Mouse (Mus musculus) heart, embryonic 11.5 days (tissue): ENCODE measurements at regions not wholly inside any gene's neighbourhood (a gene's known extent, or its start where the extent isn't known, plus 50 kb on each side); places are given as distances from the start of the nearest gene placed in this dataset.

Source experiments
- ATAC-seq: fragments of 200-750 bp; cut with Nextera tagmentation; replicated peaks from 2 replicates; pipeline ENCODE4 v1.8.0; 2017; ENCODE audit warnings: moderate library complexity; ENCODE audit not compliant: insufficient number of reproducible peaks, low FRiP score, low TSS enrichment
- H3K27ac ChIP-seq: fragments of 300-500 bp; sonication (generic); 2 replicates; pipeline ENCODE4 v1.5.1; 2014; ENCODE audit warnings: mild to moderate bottlenecking, low read depth, low read length
- H3K27me3 ChIP-seq: fragments of 300-500 bp; sonication (generic); 2 replicates; pipeline ENCODE4 v1.6.1; 2014; ENCODE audit warnings: mild to moderate bottlenecking, low read length, mixed read lengths; ENCODE audit not compliant: control insufficient read depth, insufficient read depth
- H3K36me3 ChIP-seq: fragments of 300-500 bp; sonication (generic); 2 replicates; pipeline ENCODE4 v1.6.1; 2014; ENCODE audit warnings: mild to moderate bottlenecking, low read length, moderate library complexity, mixed read lengths; ENCODE audit not compliant: control insufficient read depth, insufficient read depth
- H3K4me1 ChIP-seq: fragments of 300-500 bp; sonication (generic); 2 replicates; pipeline ENCODE4 v1.6.1; 2014; ENCODE audit warnings: low read length; ENCODE audit not compliant: control insufficient read depth, insufficient read depth
- H3K4me2 ChIP-seq: fragments of 300-500 bp; sonication (generic); 2 replicates; pipeline ENCODE4 v1.6.1; 2014; ENCODE audit warnings: mild to moderate bottlenecking, moderate library complexity
- H3K4me3 ChIP-seq: fragments of 300-500 bp; sonication (generic); 2 replicates; pipeline ENCODE4 v1.5.1; 2014; ENCODE audit warnings: low read depth, low read length
- H3K9ac ChIP-seq: fragments of 300-500 bp; sonication (generic); 2 replicates; pipeline ENCODE4 v1.6.1; 2014; ENCODE audit warnings: mild to moderate bottlenecking, low read depth, low read length, moderate library complexity
- H3K9me3 ChIP-seq: fragments of 300-500 bp; sonication (generic); replicated peaks from 2 replicates; pipeline ENCODE4 v1.6.1; 2016; ENCODE audit warnings: low read length; ENCODE audit not compliant: control insufficient read depth
- WGBS: fragments of 180-500 bp; shearing (Covaris S2); extraction: QIAGEN DNeasy Blood & Tissue Kit; methylation state at CpG from one replicate; pipeline ENCODE4 v1.1.7; 2014; ENCODE audit not compliant: insufficient replicate concordance; 5-methylcytosine and 5-hydroxymethylcytosine counted together

- no peaks in the 10 kb centered on the region for H3K9me3 ChIP-seq
- H3K9ac ChIP-seq = no peak overlapping the region
- H3K27ac ChIP-seq = no peak overlapping the region
- ATAC-seq = no peak
- 83% methylated on average over 1 of the region's 1 CpGs for WGBS
- H3K4me3 ChIP-seq = no peak overlapping the region
- no peaks in the 10 kb centered on the region for H3K27me3 ChIP-seq
- H3K4me2 ChIP-seq = no peak overlapping the region
- no peaks in the 10 kb centered on the region for H3K4me1 ChIP-seq
- H3K36me3 ChIP-seq = no peaks in the 10 kb centered on the region
Measured at GRCm38 (mm10) chr2:75476350-75476749, 182.7 kb upstream of the Hnrnpa3 start.

- no peaks in the 10 kb centered on the region for H3K27me3 ChIP-seq
- 83% methylated on average over 8 of the region's 8 CpGs for WGBS
- H3K9me3 ChIP-seq = no peaks in the 10 kb centered on the region
- H3K9ac ChIP-seq = no peak overlapping the region
- no peak for ATAC-seq
- no peak overlapping the region for H3K4me3 ChIP-seq
- H3K36me3 ChIP-seq = no peaks in the 10 kb centered on the region
- H3K4me1 ChIP-seq = no peaks in the 10 kb centered on the region
- H3K4me2 ChIP-seq = no peak overlapping the region
- H3K27ac ChIP-seq = no peak overlapping the region
Measured at GRCm38 (mm10) chr2:75477076-75477475, 182.0 kb upstream of the Hnrnpa3 start.

DNA sequence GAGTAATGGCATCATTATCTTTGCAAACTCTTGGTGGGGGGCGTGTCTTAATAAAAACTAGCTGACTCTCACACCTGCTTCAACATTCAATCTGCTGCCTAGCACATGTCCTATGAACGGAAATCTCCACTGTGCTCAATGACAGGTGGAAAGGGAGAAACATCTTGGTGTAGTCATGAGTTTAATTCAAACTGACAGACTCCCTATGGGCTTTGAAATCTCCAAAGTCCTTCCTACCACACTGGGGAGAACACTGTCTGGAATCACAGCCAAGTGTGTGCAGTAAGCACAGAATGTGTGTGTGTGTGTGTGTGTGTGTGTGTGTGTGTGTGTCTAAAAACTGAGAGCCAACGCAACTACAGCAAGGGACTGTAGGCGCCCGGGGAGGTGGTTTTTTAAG lies 179.5 kb upstream of the Hnrnpa3 start:
- Histone ChIP-seq H3K9me3 (no peaks in the 10 kb centered on the region), H3K9ac (no peak overlapping the region), H3K4me2 (no peak overlapping the region), H3K27ac (no peak overlapping the region), H3K4me3 (no peak overlapping the region), H3K36me3 (no peaks in the 10 kb centered on the region), H3K4me1 (peaks cover 13% of the 10 kb centered on the region), H3K27me3 (no peaks in the 10 kb centered on the region)
- ATAC-seq = no peak
- WGBS = 80% methylated on average over 5 of the region's 5 CpGs

GRCm38 (mm10) chr2:75481863-75482262 lies 177.2 kb upstream of the Hnrnpa3 start:
- H3K4me3 ChIP-seq = no peak overlapping the region
- H3K9ac ChIP-seq = no peak overlapping the region
- no peak overlapping the region for H3K27ac ChIP-seq
- H3K4me1 ChIP-seq = peaks cover 13% of the 10 kb centered on the region
- H3K9me3 ChIP-seq = no peaks in the 10 kb centered on the region
- no peak overlapping the region for H3K4me2 ChIP-seq
- no peak for ATAC-seq
- H3K36me3 ChIP-seq = no peaks in the 10 kb centered on the region
- 51% methylated on average over 8 of the region's 8 CpGs for WGBS
- H3K27me3 ChIP-seq = no peaks in the 10 kb centered on the region

- H3K27me3 ChIP-seq = no peaks in the 10 kb centered on the region
- no peak overlapping the region for H3K27ac ChIP-seq
- H3K4me2 ChIP-seq = no peak overlapping the region
- ATAC-seq = no peak
- H3K4me3 ChIP-seq = no peak overlapping the region
- no peaks in the 10 kb centered on the region for H3K9me3 ChIP-seq
- WGBS = 37% methylated on average over 2 of the region's 2 CpGs
- H3K9ac ChIP-seq = no peak overlapping the region
- peaks cover 13% of the 10 kb centered on the region for H3K4me1 ChIP-seq
- H3K36me3 ChIP-seq = no peaks in the 10 kb centered on the region
Measured at GRCm38 (mm10) chr2:75482484-75482883, 176.6 kb upstream of the Hnrnpa3 start.

DNA sequence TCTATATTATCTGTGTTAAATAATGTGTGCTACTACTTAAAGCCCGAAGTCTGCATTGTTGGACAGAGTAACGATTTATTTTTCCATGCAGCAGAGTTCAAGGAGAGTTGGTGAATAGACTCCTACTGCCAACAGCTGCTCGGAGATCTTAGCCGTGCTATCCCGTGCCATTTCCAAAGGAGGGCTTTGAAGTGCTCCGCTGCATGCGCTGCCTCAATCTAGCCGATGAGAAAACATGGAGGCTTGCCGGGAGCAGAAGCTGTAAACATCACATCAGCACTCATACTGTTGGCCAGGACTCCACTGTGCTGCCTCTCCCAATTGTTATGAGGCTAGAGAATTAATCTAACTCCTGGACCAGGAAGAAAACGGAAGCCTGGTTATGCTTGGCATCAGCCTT lies 174.1 kb upstream of the Hnrnpa3 start:
- 45% methylated on average over 10 of the region's 10 CpGs for WGBS
- Histone ChIP-seq H3K9ac (no peak overlapping the region), H3K9me3 (no peaks in the 10 kb centered on the region), H3K27ac (no peak overlapping the region), H3K27me3 (no peaks in the 10 kb centered on the region), H3K4me1 (peaks cover 13% of the 10 kb centered on the region), H3K4me3 (no peak overlapping the region), H3K36me3 (no peaks in the 10 kb centered on the region), H3K4me2 (peak overlapping the region; percentile 6; the same call in 1 of the 2 replicates)
- ATAC-seq = no peak

- H3K27ac ChIP-seq = no peak overlapping the region
Measured at GRCm38 (mm10) chr2:75491150-75491549, 167.9 kb upstream of the Hnrnpa3 start.

DNA sequence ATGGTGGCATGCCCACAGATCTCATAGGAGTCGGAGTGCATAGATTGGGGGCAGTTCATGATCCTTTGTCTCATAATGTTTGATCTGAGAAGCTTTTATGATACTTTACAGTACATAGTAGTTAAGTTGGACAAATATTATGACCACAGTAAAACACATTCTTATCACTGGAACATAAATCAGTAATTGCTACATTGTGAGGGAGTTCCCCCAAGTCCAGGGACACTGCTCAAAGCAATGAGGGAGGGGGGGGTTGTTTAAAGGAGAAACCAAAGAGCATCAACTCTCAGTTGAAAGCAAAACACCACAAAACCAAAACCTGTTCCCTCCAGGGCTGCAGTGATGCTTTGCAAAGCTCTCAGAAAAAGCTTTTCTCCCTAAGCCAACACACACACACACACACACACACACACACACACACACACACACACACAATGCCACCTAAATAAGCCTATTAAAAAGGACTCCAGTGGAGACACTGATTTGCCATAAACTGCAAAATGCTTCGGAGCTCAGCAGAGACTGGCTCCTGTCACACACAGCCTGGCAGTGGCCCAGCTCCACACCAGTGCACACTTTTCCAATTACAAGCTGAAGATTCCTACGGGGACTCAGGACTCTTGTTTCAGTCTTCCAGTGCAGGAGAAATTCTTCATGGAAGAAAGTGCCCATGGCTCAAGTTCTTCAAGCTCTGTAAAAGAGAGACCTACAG lies 167.1 kb upstream of the Hnrnpa3 start:
- H3K9ac ChIP-seq = no peak overlapping the region
- ATAC-seq = no peak
- H3K4me2 ChIP-seq = no peak overlapping the region
- no peak overlapping the region for H3K27ac ChIP-seq
- no peaks in the 10 kb centered on the region for H3K9me3 ChIP-seq
- 53% methylated on average over 3 of the region's 3 CpGs for WGBS
- no peak overlapping the region for H3K4me3 ChIP-seq
- H3K27me3 ChIP-seq = no peaks in the 10 kb centered on the region
- H3K4me1 ChIP-seq = no peaks in the 10 kb centered on the region
- no peaks in the 10 kb centered on the region for H3K36me3 ChIP-seq

More at GRCm38 (mm10) chr2:75491150-75491549, 167.9 kb upstream of the Hnrnpa3 start:
- Histone ChIP-seq H3K36me3 (no peaks in the 10 kb centered on the region), H3K4me1 (no peaks in the 10 kb centered on the region), H3K4me3 (no peak overlapping the region), H3K9ac (no peak overlapping the region), H3K4me2 (no peak overlapping the region), H3K27me3 (no peaks in the 10 kb centered on the region), H3K9me3 (no peaks in the 10 kb centered on the region)
- no peak for ATAC-seq
- WGBS = 87% methylated on average over 1 of the region's 1 CpGs

DNA sequence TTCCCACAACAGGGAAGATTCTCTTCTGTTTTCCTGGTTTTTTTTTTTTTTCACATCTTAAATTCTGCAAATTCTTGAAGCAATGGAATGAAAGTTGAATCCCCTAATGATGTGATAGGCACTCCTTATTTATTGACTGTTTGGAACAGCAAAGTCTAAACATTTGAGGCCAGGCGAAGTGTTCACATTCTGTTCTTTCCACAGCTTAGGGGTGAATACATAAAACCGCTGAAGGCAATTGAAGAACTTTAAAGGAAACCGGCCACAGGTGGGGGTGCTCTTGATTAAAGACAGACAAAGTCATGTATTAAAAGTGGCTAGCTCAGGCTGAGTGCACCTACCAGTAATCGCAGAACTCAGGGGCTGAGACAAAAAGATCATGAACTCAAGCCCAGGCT lies 166.6 kb upstream of the Hnrnpa3 start:
- ATAC-seq = no peak
- no peak overlapping the region for H3K27ac ChIP-seq
- no peaks in the 10 kb centered on the region for H3K9me3 ChIP-seq
- H3K4me2 ChIP-seq = no peak overlapping the region
- no peaks in the 10 kb centered on the region for H3K4me1 ChIP-seq
- WGBS = 72% methylated on average over 4 of the region's 4 CpGs
- H3K27me3 ChIP-seq = no peaks in the 10 kb centered on the region
- no peaks in the 10 kb centered on the region for H3K36me3 ChIP-seq
- no peak overlapping the region for H3K4me3 ChIP-seq
- H3K9ac ChIP-seq = no peak overlapping the region
